Mouse (Mus musculus) heart, embryonic 11.5 days (tissue): ENCODE measurements around the gene Mrpl19. TPM values are rescaled to one million over a fixed set of nuclear protein-coding genes. Genes with fewer than 3 reads are reported as not detected.

Experiments
- ATAC-seq: fragments of 200-750 bp; cut with Nextera tagmentation; replicated peaks from 2 replicates; pipeline ENCODE4 v1.8.0; 2017; ENCODE audit warnings: moderate library complexity; ENCODE audit not compliant: insufficient number of reproducible peaks, low FRiP score, low TSS enrichment
- H3K27ac ChIP-seq: fragments of 300-500 bp; sonication (generic); 2 replicates; pipeline ENCODE4 v1.5.1; 2014; ENCODE audit warnings: mild to moderate bottlenecking, low read depth, low read length
- H3K27me3 ChIP-seq: fragments of 300-500 bp; sonication (generic); 2 replicates; pipeline ENCODE4 v1.6.1; 2014; ENCODE audit warnings: mild to moderate bottlenecking, low read length, mixed read lengths; ENCODE audit not compliant: control insufficient read depth, insufficient read depth
- H3K36me3 ChIP-seq: fragments of 300-500 bp; sonication (generic); 2 replicates; pipeline ENCODE4 v1.6.1; 2014; ENCODE audit warnings: mild to moderate bottlenecking, low read length, moderate library complexity, mixed read lengths; ENCODE audit not compliant: control insufficient read depth, insufficient read depth
- H3K4me1 ChIP-seq: fragments of 300-500 bp; sonication (generic); 2 replicates; pipeline ENCODE4 v1.6.1; 2014; ENCODE audit warnings: low read length; ENCODE audit not compliant: control insufficient read depth, insufficient read depth
- H3K4me2 ChIP-seq: fragments of 300-500 bp; sonication (generic); 2 replicates; pipeline ENCODE4 v1.6.1; 2014; ENCODE audit warnings: mild to moderate bottlenecking, moderate library complexity
- H3K4me3 ChIP-seq: fragments of 300-500 bp; sonication (generic); 2 replicates; pipeline ENCODE4 v1.5.1; 2014; ENCODE audit warnings: low read depth, low read length
- H3K9ac ChIP-seq: fragments of 300-500 bp; sonication (generic); 2 replicates; pipeline ENCODE4 v1.6.1; 2014; ENCODE audit warnings: mild to moderate bottlenecking, low read depth, low read length, moderate library complexity
- H3K9me3 ChIP-seq: fragments of 300-500 bp; sonication (generic); replicated peaks from 2 replicates; pipeline ENCODE4 v1.6.1; 2016; ENCODE audit warnings: low read length; ENCODE audit not compliant: control insufficient read depth
- WGBS: fragments of 180-500 bp; shearing (Covaris S2); extraction: QIAGEN DNeasy Blood & Tissue Kit; methylation state at CpG from one replicate; pipeline ENCODE4 v1.1.7; 2014; ENCODE audit not compliant: insufficient replicate concordance; 5-methylcytosine and 5-hydroxymethylcytosine counted together
- polyA plus RNA-seq: library from polyadenylated mRNA; unstranded; fragments of >200 nt; fragmentation: Nextera tagmentation; extraction: Ambion mirVana; gene quantifications from 2 replicates; pipeline ENCODE4 v1.2.1, GENCODE M21; 2014

Gene Mrpl19
- polyA plus RNA-seq, 1 experiment from 2014 or later, result 73.6 TPM

DNA sequence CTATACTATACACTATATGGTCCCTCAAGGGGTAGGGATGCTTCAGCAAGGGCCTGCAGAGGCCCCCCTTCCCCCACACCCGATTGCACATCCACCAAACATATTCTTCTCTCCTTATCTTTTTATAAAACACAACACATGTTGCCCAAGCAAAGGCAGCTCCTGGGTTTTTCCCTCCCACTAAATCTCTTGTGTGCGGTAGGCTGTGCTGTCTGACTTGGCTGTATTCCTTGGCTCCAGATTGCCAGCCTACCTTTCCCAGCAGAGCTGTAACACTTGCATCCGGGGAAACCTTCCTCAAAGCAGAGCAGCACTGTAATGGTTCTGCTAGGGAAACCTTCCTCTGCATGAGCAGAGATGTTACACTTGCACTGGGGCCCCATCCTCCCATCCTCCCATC is 53.6 kb downstream of the Mrpl19 start:
- 58% methylated on average over 3 of the region's 3 CpGs for WGBS
- no peaks in the 10 kb centered on the region for H3K9me3 ChIP-seq
- ATAC-seq, result no peak

GRCm38 (mm10) chr6:81911713-81912112 is 54.0 kb downstream of the Mrpl19 start:
- no peak overlapping the region for H3K4me2 ChIP-seq
- ATAC-seq, result no peak
- H3K9ac ChIP-seq, result no peak overlapping the region
- no peaks in the 10 kb centered on the region for H3K9me3 ChIP-seq
- H3K4me1 ChIP-seq, result no peaks in the 10 kb centered on the region
- no peaks in the 10 kb centered on the region for H3K27me3 ChIP-seq
- H3K27ac ChIP-seq, result no peak overlapping the region
- 73% methylated on average over 4 of the region's 4 CpGs for WGBS
- no peaks in the 10 kb centered on the region for H3K36me3 ChIP-seq
- H3K4me3 ChIP-seq, result no peak overlapping the region

More for the DNA sequence above, 53.6 kb downstream of the Mrpl19 start:
- Histone ChIP-seq H3K27me3 (no peaks in the 10 kb centered on the region), H3K27ac (no peak overlapping the region), H3K4me1 (no peaks in the 10 kb centered on the region), H3K4me3 (no peak overlapping the region), H3K36me3 (no peaks in the 10 kb centered on the region), H3K4me2 (no peak overlapping the region), H3K9ac (no peak overlapping the region)

DNA sequence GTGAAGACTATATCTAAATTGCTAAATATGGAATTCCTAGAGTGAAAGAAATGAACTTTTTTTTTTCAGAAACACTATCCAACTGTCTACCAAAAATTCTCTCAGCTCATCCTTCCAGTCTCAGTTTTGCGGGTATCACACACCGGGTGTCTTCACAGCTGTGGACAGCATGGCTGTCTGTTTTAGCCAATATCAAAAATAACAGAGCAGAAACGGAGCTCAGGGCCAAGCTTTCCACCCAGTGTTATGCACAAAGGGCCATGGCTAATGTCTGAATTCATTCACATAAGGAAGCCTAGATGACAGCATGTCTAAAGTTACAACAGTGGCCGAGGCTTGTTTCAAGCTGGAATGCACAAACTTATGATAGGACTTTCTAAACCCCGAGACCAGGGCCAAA is 54.5 kb downstream of the Mrpl19 start:
- Histone ChIP-seq H3K9me3 (no peaks in the 10 kb centered on the region), H3K36me3 (no peaks in the 10 kb centered on the region), H3K27ac (no peak overlapping the region), H3K27me3 (no peaks in the 10 kb centered on the region), H3K9ac (no peak overlapping the region), H3K4me3 (no peak overlapping the region), H3K4me1 (no peaks in the 10 kb centered on the region), H3K4me2 (no peak overlapping the region)
- no peak for ATAC-seq
- 73% methylated on average over 5 of the region's 5 CpGs for WGBS

DNA sequence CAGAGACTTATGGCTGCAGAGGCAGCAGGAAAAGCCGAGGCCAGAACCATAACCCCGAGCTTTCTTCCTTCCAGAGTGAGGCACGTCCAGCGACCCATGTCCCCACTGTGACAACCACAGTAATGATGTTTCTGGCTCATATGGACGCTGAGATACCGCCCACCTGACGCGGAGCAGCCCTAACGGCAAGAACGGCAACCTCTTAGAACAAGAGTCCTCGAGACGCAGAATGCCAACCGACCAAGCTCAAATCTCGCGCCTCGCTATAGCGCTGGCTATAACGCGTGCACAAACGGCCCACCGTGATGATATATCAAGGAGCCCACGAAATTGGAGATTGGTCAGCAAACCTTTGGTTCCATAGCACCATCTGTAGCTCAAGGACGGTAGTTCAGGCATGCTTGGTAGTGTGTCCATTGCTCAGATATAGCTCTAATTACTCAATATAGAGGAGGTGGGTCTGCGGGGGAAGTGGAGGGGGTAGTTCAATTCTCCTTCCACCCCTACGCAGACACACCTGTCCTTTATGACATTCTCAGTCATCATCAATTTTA is 55.4 kb downstream of the Mrpl19 start:
- Histone ChIP-seq H3K4me1 (no peaks in the 10 kb centered on the region), H3K36me3 (no peaks in the 10 kb centered on the region), H3K9me3 (no peaks in the 10 kb centered on the region), H3K9ac (no peak overlapping the region), H3K27ac (no peak overlapping the region), H3K4me2 (no peak overlapping the region), H3K4me3 (no peak overlapping the region), H3K27me3 (no peaks in the 10 kb centered on the region)
- no peak for ATAC-seq
- 75% methylated on average over 25 of the region's 25 CpGs for WGBS

Other genes with a start within 250 kb of the Mrpl19 start
- 7.8 and 9.0 TPM in 2 replicates for gene Gcfc2, start 42.3 kb downstream of the Mrpl19 start, polyA plus RNA-seq
- 5.0 and 6.4 TPM in 2 replicates for gene Eva1a, start 75.1 kb upstream of the Mrpl19 start, polyA plus RNA-seq